Mouse (Mus musculus): Measurements from ENCODE around the gene Pvalb.
A peak's percentile ranks its signal among the peaks of the same experiment; 100 is the strongest.

Pvalb gene

DNA sequence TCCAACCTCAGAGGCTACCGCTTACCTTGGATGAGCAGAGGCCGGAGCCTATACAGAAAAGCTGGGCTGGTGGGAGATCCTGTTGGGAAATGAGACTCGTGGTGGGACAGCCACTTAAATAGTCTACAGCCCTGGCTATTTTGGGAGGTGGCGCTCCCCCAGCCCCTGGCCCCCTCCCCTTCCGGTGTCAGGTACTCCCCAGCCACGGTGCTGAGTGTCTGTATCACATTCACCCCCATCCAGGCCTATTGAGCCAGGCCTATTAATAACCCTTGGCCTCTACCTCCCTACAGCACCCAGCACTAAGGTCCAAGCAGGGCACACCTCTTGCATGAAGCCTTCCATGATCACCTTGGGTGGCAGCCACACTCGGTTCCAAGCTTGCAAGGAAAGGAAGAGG lies at the start of gene Pvalb:
TSS of gene Pvalb (minus strand) at position 89 of the 400 bp plus-strand sequence.
- no peak for DNase-seq (ENCODE audit: low spot score in 2 of 2)

DNA sequence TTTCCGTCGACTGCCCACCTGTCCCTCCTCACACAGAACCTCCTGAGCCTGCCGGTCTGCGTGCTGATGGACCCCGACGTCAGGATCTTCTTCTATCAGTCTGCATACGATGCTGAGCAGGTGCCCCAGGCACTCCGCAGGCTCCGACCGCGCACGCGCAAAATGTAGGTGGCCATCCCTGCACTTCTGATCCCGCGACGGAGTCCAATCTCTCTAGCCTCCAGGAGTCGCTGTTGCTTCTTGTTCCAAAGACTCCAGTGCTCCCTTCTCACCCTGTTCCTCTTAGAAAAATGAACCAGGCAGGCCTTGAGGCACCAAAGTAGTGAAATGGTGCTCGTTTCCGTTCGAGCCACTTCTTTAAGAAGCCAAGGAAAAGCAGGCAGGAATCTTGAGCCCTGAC lies 48.6 kb upstream of the Pvalb start:
- DNase-seq (ENCODE audit: low spot score in 2 of 2), result peak in 1 of 2 experiments; percentile 16

DNA sequence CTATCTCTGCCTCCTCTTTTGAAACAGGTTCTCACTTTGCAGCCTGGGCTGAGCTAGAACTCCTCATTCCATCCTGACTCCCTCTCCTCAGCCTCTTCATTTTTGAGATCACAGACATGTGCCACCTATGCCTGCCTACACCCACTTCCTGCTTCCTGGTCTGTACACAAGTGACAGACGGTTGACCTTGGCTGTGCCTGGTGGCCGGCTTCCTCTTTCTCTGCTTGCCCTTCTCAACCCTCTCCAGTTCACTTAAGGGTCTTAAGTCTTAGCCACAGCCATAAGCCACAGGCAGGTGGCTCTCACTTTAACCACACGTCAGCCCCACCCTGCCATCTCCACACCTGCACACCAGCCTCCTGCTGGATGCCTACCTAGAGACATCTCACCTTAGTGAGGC lies 42.2 kb upstream of the Pvalb start:
- peak in 1 of 2 experiments; percentile 26 for DNase-seq (ENCODE audit: low spot score in 2 of 2)

DNA sequence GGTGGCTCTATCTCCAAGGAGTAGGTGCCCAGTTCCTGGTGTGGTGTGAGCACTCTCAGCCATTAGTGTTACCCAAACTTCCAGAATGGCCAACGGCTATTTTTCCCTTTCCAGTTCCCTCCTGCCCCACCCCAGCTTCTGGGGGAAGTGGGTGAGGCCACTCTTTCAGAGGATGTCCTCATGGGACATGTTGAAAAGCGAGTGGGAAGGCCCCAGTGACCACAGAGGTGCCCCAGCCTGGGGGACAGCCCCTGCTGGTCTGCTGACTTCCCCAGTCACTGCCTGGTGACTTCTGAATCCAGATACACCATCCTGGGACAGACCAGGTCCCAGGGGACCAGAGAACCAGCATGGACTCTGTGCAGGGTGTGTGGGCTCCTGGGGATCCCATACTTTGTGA lies 41.5 kb upstream of the Pvalb start:
- DNase-seq (ENCODE audit: low spot score in 2 of 2), result peak in 1 of 2 experiments; percentile 24

- DNase-seq (ENCODE audit: low spot score in 2 of 2), result no peak
These were observed 40.2 kb upstream of the Pvalb start for GRCm38 (mm10) chr15:78246143-78247116.

DNA sequence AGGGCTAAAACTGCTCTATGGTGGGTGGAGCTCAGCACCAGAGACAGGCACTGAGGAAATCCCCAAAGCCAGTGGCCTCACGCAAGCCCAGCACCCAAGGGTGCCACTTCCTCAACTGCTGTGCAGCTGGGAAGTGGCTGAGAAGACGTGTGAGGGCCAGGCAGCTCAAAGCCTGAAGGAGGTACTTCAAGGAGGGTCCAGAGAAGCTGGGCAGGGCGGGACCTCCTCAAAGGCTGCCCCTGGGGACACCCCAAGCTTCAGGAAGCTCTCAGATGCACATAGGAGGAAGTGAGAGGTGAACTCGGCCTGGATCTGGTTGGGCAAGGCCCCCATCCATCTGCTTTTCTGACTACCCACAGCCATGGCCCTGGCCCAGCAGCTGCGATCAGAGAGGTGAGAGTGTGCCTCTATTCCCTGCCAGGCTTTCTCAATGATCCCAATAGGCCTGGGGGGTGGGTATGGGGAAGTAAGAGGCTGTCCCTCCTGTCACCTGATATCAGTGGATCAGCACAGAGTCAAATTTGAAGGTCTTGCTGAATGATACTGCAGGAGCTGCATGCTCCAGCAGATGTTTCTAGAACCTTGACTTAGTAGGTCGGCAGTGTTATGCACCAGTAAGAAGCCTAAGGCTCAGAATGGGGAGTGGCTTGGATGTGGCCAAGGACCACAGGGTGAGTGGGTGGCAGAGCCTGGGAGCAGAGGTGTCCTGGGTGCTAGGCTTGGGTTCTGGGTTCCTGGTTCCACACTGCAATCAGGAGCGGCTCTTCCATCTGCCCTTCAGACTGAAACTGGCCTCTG lies 38.7 kb upstream of the Pvalb start, which contains the start of gene Ncf4:
TSS of gene Ncf4 (plus strand) at position 107 of the 798 bp plus-strand sequence.
- DNase-seq (ENCODE audit: low spot score in 2 of 2), result peak; percentile 28 to 70

DNA sequence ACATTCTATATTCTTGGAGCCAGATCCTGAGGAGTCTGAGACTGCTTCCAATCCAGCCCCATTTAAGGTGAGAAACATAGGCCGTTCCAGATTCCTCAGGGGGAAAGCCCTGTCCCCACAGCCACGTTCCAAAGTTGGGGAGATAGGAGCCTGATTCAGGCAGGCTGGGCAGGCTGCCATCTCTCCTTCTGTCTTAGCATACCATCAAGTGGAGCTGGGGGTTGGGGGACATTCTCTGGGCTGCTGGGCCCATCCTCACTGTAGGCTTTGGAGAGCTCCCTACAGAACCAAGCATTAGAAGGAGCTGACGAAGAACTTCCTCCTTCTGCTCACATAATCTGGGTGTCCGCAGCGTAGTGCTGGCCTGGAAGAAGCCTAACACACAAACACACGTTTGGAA lies 37.6 kb upstream of the Pvalb start:
- DNase-seq (ENCODE audit: low spot score in 2 of 2), result no peak

- DNase-seq (ENCODE audit: low spot score in 2 of 2), result no peak
These were observed 36.9 kb upstream of the Pvalb start for GRCm38 (mm10) chr15:78243061-78243460.

- no peak for DNase-seq (ENCODE audit: low spot score in 2 of 2)
These were observed 35.1 kb upstream of the Pvalb start for GRCm38 (mm10) chr15:78241335-78241734.

GRCm38 (mm10) chr15:78239956-78240617 lies 33.9 kb upstream of the Pvalb start:
- DNase-seq (ENCODE audit: low spot score in 2 of 2), result no peak

GRCm38 (mm10) chr15:78239453-78239852 lies 33.3 kb upstream of the Pvalb start:
- peak in 1 of 2 experiments; percentile 15 for DNase-seq (ENCODE audit: low spot score in 2 of 2)

- DNase-seq (ENCODE audit: low spot score in 2 of 2), result no peak
These were observed 28.8 kb upstream of the Pvalb start for GRCm38 (mm10) chr15:78234823-78235509.

- DNase-seq (ENCODE audit: low spot score in 2 of 2), result no peak
These were observed 25.4 kb upstream of the Pvalb start for GRCm38 (mm10) chr15:78231346-78232331.

DNA sequence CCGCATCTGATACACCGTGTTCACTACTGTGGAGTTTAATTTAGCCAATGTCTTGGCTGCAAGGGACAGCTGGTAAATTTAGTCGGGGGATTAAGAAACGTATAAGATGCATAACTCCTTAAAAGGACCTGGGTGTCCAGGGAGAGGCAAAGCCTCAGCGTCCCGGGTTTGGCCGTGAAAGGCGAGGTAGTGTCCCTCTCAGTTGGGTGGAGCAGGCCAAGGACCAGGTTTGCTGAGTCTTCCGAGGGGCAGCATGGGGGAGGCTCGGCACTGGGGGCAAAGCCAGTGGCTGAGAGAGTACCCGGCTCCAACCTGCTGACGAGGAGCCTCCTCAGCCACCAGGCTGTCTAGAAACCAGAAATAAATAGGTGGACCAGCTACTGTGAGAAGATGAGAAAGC lies 21.6 kb upstream of the Pvalb start:
- DNase-seq (ENCODE audit: low spot score in 2 of 2), result no peak

DNA sequence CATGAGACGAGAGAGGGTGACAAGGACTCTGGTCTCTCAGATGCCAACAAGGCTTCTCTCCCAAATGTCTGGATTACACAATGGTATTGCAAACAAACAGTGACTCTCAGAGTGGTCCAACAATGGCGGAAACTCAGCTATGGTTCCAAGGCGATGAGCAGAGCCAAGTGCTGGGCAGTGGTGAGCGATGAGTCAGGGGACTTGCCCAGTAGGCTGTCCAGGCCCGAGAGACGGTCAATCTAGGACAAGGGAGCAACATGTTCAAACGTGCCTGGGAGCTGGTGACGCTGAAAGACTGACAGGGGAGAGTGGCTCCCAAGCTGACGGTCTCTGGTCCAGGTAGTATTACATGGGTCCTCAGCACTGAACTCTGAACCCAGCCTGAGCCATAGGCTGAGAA lies 9.1 kb upstream of the Pvalb start:
- no peak for DNase-seq (ENCODE audit: low spot score in 2 of 2)

GRCm38 (mm10) chr15:78211367-78211766 lies 5.2 kb upstream of the Pvalb start:
- DNase-seq (ENCODE audit: low spot score in 2 of 2), result no peak

DNA sequence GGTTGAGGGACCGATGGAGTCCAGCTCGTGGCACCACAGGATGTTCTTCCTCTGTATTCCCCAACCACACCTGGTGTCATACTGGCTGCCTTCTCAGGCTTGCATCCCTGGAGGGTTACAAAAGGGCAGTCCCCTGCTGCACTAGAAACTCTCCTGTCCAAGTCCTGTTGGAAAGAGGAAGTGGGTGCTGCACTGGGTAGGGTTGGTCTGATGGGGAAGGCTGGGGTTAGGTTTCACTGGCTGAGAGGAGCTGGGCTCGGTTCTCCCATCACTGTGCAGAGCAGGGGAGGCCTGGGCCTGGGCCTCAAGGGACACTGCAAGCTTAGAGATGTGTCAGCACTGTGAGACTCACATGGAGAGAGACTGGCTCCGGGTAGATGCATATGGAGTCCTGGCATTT lies 4.0 kb upstream of the Pvalb start:
- no peak for DNase-seq (ENCODE audit: low spot score in 2 of 2)

- DNase-seq (ENCODE audit: low spot score in 2 of 2), result peak; percentile 22 to 24
These were observed 1.0 kb downstream of the Pvalb start for GRCm38 (mm10) chr15:78205192-78205591.

DNA sequence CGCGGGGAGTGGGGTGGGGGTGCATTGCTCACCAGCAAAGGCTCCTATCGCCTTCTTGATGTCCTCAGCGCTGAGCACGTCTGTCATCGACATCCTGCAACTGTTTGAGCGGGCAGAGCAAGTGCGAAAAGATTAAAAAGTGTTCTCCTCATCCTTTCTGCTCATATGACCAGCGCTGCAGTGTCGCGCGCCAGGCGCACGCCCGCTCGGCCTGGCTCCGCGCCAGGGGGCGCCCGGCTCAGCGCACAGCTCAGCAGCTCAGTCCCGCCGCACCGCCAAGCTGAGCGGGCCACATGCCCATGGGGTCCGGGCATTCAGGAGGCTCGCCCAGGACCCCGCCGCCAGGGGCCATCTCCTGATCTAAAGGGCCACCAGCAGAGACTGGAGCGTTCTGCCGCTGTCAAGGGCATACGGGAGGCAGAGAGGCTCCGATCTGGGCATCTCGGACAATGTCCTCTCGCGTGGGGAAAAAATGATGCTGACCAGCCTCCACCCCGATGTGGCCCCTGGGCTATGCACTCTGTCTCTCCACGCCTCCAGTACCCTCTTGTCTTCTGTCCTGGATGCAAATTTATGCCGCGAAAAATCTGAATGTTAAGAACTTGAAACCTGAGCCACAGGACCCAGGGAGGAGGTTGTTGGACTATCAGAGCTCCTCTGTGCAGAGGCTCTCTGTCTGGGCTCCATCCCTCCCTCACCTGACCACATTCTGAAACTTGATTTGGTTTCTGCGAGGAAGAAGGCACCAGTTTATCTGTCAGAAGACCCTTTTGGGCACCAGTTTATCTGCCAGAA lies 1.9 kb downstream of the Pvalb start:
- peak in 1 of 2 experiments; percentile 7 for DNase-seq (ENCODE audit: low spot score in 2 of 2)
